Mouse (Mus musculus): Measurements from ENCODE around the gene Ebf3. TPM values are rescaled to one million over a fixed set of nuclear protein-coding genes. Genes with fewer than 3 reads are reported as not detected.

Ebf3 gene
- total RNA-seq (2018; cell fraction: chromatin; rRNA removed): 1 to 10 TPM in 1 of 26 experiments, under 1 TPM in 1, not detected in 24; 0.31 to 1.8 TPM
- not detected for total RNA-seq (2018; cell fraction: cytosol; rRNA removed)
- total RNA-seq (2018; cell fraction: nucleus; rRNA removed): under 1 TPM in 1 of 26 experiments, not detected in 25; 0.27 TPM
- polyA plus RNA-seq (2018): not detected in 3 replicates

GRCm38 (mm10) chr7:137313904-137314691 is at the start of gene Ebf3:
TSS of gene Ebf3 (minus strand) at chr7:137314445.
- no peaks in the 10 kb centered on the region for H3K36me3 ChIP-seq (ENCODE audit: inconsistent target)
- H3K27ac ChIP-seq: no peak within 1 kb of the TSS
- WGBS (ENCODE audit: missing documents): under 1% methylated on average over 98 of the region's 127 CpGs
- H3K4me3 ChIP-seq (ENCODE audit: inconsistent target): no peak within 1 kb of the TSS
- no peaks in the 10 kb centered on the region for H3K79me2 ChIP-seq (ENCODE audit: inconsistent target)

GRCm38 (mm10) chr7:137346860-137347259 is 32.6 kb upstream of the Ebf3 start:
- no peaks in the 10 kb centered on the region for H3K79me2 ChIP-seq (ENCODE audit: inconsistent target)
- 94% methylated on average over 7 of the region's 7 CpGs for WGBS (ENCODE audit: missing documents)
- no peaks in the 10 kb centered on the region for H3K36me3 ChIP-seq (ENCODE audit: inconsistent target)
- H3K27ac ChIP-seq: no peak overlapping the region
- H3K4me3 ChIP-seq (ENCODE audit: inconsistent target): no peak overlapping the region

GRCm38 (mm10) chr7:137346068-137346467 is 31.8 kb upstream of the Ebf3 start:
- WGBS (ENCODE audit: missing documents): 90% methylated on average over 10 of the region's 10 CpGs
- H3K27ac ChIP-seq: no peak overlapping the region
- no peaks in the 10 kb centered on the region for H3K79me2 ChIP-seq (ENCODE audit: inconsistent target)
- no peak overlapping the region for H3K4me3 ChIP-seq (ENCODE audit: inconsistent target)
- no peaks in the 10 kb centered on the region for H3K36me3 ChIP-seq (ENCODE audit: inconsistent target)

GRCm38 (mm10) chr7:137333951-137334350 is 19.7 kb upstream of the Ebf3 start:
- H3K36me3 ChIP-seq (ENCODE audit: inconsistent target): no peaks in the 10 kb centered on the region
- H3K79me2 ChIP-seq (ENCODE audit: inconsistent target): no peaks in the 10 kb centered on the region
- H3K27ac ChIP-seq: no peak overlapping the region
- 81% methylated on average over 2 of the region's 2 CpGs for WGBS (ENCODE audit: missing documents)
- no peak overlapping the region for H3K4me3 ChIP-seq (ENCODE audit: inconsistent target)

- WGBS (ENCODE audit: missing documents): 3% methylated on average over 21 of the region's 21 CpGs
- H3K4me3 ChIP-seq (ENCODE audit: inconsistent target): no peak overlapping the region
- no peaks in the 10 kb centered on the region for H3K36me3 ChIP-seq (ENCODE audit: inconsistent target)
- H3K79me2 ChIP-seq (ENCODE audit: inconsistent target): no peaks in the 10 kb centered on the region
- H3K27ac ChIP-seq: no peak overlapping the region
These were observed 8.7 kb upstream of the Ebf3 start for GRCm38 (mm10) chr7:137322926-137323325.

- Histone ChIP-seq H3K4me3 (ENCODE audit: inconsistent target) (no peak overlapping the region), H3K79me2 (ENCODE audit: inconsistent target) (no peaks in the 10 kb centered on the region), H3K27ac (no peak overlapping the region), H3K36me3 (ENCODE audit: inconsistent target) (no peaks in the 10 kb centered on the region)
- 6% methylated on average over 66 of the region's 72 CpGs for WGBS (ENCODE audit: missing documents)
These were observed 7.9 kb upstream of the Ebf3 start for GRCm38 (mm10) chr7:137321961-137322784.

GRCm38 (mm10) chr7:137321141-137321813 is 7.0 kb upstream of the Ebf3 start:
- no peak overlapping the region for H3K4me3 ChIP-seq (ENCODE audit: inconsistent target)
- H3K79me2 ChIP-seq (ENCODE audit: inconsistent target): no peaks in the 10 kb centered on the region
- H3K27ac ChIP-seq: no peak overlapping the region
- WGBS (ENCODE audit: missing documents): 4% methylated on average over 52 of the region's 52 CpGs
- no peaks in the 10 kb centered on the region for H3K36me3 ChIP-seq (ENCODE audit: inconsistent target)

- no peaks in the 10 kb centered on the region for H3K36me3 ChIP-seq (ENCODE audit: inconsistent target)
- no peak overlapping the region for H3K27ac ChIP-seq
- no peak overlapping the region for H3K4me3 ChIP-seq (ENCODE audit: inconsistent target)
- WGBS (ENCODE audit: missing documents): 10% methylated on average over 11 of the region's 11 CpGs
- no peaks in the 10 kb centered on the region for H3K79me2 ChIP-seq (ENCODE audit: inconsistent target)
These were observed 6.1 kb upstream of the Ebf3 start for GRCm38 (mm10) chr7:137320320-137320719.

GRCm38 (mm10) chr7:137318924-137319885 is 5.0 kb upstream of the Ebf3 start:
- H3K4me3 ChIP-seq (ENCODE audit: inconsistent target): no peak overlapping the region
- H3K79me2 ChIP-seq (ENCODE audit: inconsistent target): no peaks in the 10 kb centered on the region
- H3K27ac ChIP-seq: no peak overlapping the region
- 6% methylated on average over 48 of the region's 48 CpGs for WGBS (ENCODE audit: missing documents)
- H3K36me3 ChIP-seq (ENCODE audit: inconsistent target): no peaks in the 10 kb centered on the region

- H3K27ac ChIP-seq: no peak overlapping the region
- no peak overlapping the region for H3K4me3 ChIP-seq (ENCODE audit: inconsistent target)
- WGBS (ENCODE audit: missing documents): 12% methylated on average over 8 of the region's 9 CpGs
- H3K79me2 ChIP-seq (ENCODE audit: inconsistent target): no peaks in the 10 kb centered on the region
- no peaks in the 10 kb centered on the region for H3K36me3 ChIP-seq (ENCODE audit: inconsistent target)
These were observed 4.1 kb upstream of the Ebf3 start for GRCm38 (mm10) chr7:137318383-137318775.

- Histone ChIP-seq H3K4me3 (ENCODE audit: inconsistent target) (no peak overlapping the region), H3K36me3 (ENCODE audit: inconsistent target) (no peaks in the 10 kb centered on the region), H3K79me2 (ENCODE audit: inconsistent target) (no peaks in the 10 kb centered on the region), H3K27ac (no peak overlapping the region)
- WGBS (ENCODE audit: missing documents): 8% methylated on average over 24 of the region's 24 CpGs
These were observed 3.6 kb upstream of the Ebf3 start for GRCm38 (mm10) chr7:137317659-137318382.

GRCm38 (mm10) chr7:137316926-137317658 is 2.8 kb upstream of the Ebf3 start:
- no peaks in the 10 kb centered on the region for H3K36me3 ChIP-seq (ENCODE audit: inconsistent target)
- H3K79me2 ChIP-seq (ENCODE audit: inconsistent target): no peaks in the 10 kb centered on the region
- 6% methylated on average over 39 of the region's 39 CpGs for WGBS (ENCODE audit: missing documents)
- H3K4me3 ChIP-seq (ENCODE audit: inconsistent target): no peak overlapping the region
- no peak overlapping the region for H3K27ac ChIP-seq
